Mouse (Mus musculus) myocyte (in vitro differentiated cells): ENCODE data around the gene Akap13.

ENCODE experiments used
- CEBPB ChIP-seq: IDR thresholded peaks from 2 replicates; pipeline ENCODE4 v1.6.1; 2011; ENCODE audit warnings: mild to moderate bottlenecking, moderate library complexity; ENCODE audit not compliant: poor library complexity, insufficient read depth, severe bottlenecking
- MYOG ChIP-seq, 3 experiments: IDR thresholded peaks; one replicate each; pipeline ENCODE4 v1.6.1; 2011; ENCODE audit warnings: control low read depth in 2 of 3, low read depth in 2 of 3, mild to moderate bottlenecking in 2 of 3; ENCODE audit not compliant: insufficient read length in 2 of 3, control insufficient read depth in 1 of 3, insufficient read depth in 1 of 3

GRCm38 (mm10) chr7:75759992-75760514 lies 304.7 kb downstream of the Akap13 start:
- no peak for TF ChIP-seq CEBPB
- TF ChIP-seq MYOG (IDR thresholded peaks at IDR 0.05; ENCODE audit: control insufficient read depth in 1 of 3, insufficient read depth in 1 of 3, insufficient read length in 2 of 3, low read depth in 2 of 3) = no peak
